Mouse (Mus musculus) bone marrow, adult 2 months (tissue): Measurements from ENCODE around the gene Krtap5-4.

Experiments used
- CTCF ChIP-seq: fragments of 200-500 bp; IDR thresholded peaks from 2 replicates; pipeline ENCODE4 v1.5.1; 2011; ENCODE audit warnings: low read length, control low read depth; ENCODE audit not compliant: control insufficient read depth, insufficient read depth
- POLR2A ChIP-seq: fragments of 200-500 bp; IDR thresholded peaks from 2 replicates; pipeline ENCODE4 v1.6.1; 2011; ENCODE audit warnings: low read depth, mild to moderate bottlenecking, control low read depth, low read length, borderline replicate concordance; ENCODE audit not compliant: control insufficient read depth

DNA sequence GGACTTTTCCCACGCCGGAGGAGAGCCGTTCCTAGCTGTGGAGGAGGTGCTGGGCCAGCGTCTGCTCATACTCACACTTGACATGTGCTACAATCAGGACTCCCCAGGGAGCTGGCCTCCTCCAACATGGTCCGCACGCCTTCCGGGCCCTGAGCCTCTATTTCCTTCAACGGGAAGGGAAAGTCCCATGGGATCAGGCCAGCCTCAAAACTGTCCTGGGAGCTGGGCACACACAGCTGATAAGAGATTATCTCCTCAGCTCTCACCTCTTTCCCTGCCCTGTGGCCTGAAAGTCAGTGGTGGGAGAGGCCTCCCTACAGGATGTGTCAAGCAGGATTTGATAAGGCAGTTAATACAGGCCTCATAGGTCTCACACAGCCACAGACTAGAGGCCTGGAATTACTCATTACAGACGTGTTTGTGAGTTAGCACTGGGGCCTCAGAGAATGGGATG is 26.9 kb downstream of the Krtap5-4 start:
- TF ChIP-seq POLR2A (no peak), CTCF (no peak)
